Mouse (Mus musculus) adrenal gland, adult 2 months (tissue): ENCODE measurements around the gene Fads2. TPM values are rescaled to one million over a fixed set of nuclear protein-coding genes. Genes with fewer than 3 reads are reported as not detected.

Experiments used
- DNase-seq: peaks from one replicate; pipeline ENCODE4 v3.0.0; 2021
- polyA plus RNA-seq: library from polyadenylated mRNA; depleted of rRNA; stranded (reverse); fragments of >200 nt; gene quantifications from 2 replicates; pipeline ENCODE4 v1.2.3, GENCODE M21; 2012; rRNA removed
- total RNA-seq, 2 experiments: library from RNA; stranded (reverse); gene quantifications; 2 replicates each; pipeline ENCODE4 v1.2.3; 2021

Gene Fads2
- total and polyA plus RNA-seq, 3 experiments = 1,349 to 1,677 (median 1,573) TPM

DNA sequence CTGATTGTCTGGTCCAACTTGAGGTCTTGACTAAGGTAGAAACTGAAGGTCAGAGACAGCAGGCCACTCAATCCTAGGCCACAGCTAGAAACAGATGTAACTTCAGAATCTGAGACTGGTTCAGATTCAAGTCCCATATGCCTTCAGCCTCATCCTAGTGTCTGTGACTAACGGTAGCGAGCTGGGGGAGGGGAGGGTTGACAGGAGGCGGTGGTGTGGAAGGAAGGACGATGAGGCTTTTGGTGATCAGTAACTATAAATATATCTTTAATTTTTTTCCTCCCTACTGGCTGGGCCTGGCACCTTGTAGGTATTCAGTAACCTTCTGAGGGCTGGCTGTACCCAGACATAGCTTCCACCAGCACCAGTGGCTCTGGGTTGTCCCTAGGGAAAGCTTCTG lies 86.1 kb downstream of the Fads2 start:
- no peak for DNase-seq

DNA sequence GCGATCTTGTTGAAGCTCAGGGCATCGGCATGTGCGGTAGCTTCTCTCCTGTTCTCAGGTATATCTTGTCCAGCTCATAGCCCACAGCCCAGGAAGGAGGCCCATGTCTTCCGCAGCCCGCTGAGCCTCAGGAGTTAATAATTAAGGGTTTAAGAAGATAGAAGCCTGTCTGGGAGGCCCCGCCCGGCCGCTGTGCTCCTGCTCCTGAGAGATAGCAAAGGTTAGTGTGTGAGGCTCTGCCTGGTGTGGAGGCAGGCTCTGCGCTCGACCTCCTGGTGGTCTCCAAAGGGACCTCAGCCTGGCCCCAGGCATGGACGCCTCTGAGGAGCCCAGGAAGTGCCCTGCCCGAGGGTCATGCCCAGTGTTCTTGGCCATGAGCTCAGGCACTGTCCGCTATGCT lies 86.7 kb downstream of the Fads2 start:
- DNase-seq = no peak

- no peak for DNase-seq
Measured at GRCm38 (mm10) chr19:10013913-10014312, 87.6 kb downstream of the Fads2 start.

- no peak for DNase-seq
Measured at GRCm38 (mm10) chr19:10013348-10013747, 88.2 kb downstream of the Fads2 start.

DNA sequence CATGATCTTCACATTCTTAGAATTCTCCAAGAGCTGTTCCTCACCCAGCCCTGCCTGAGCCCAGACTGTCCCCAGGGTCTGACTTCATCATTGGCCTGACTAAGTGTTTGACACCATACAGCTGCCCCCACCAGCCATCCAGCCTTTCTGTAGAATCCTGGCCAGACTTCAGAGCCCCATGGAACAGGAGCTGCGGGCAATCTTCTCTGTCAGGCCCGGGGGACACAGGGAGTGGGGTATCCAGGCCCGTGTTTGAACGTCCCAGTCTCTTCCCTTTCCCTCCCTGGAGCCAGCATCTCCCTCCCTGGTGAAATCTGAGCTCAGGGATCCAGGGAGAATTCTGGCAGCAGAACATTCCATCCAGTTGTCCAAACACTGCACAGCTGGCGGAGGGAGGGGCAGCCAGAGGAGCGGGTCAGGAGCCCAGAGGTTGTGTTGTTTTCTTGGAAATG lies 88.7 kb downstream of the Fads2 start:
- DNase-seq = no peak

Other genes with a start within 250 kb of the Fads2 start
- gene Incenp, start 202.2 kb downstream of the Fads2 start, total RNA-seq = 10 to 100 TPM in 1 of 2 experiments, 1 to 10 TPM in 1; 9.4 to 11.1 TPM
- gene Incenp, start 202.2 kb downstream of the Fads2 start, polyA plus RNA-seq = 4.1 and 5.1 TPM in 2 replicates
- gene Fth1, start 121.1 kb downstream of the Fads2 start, total RNA-seq = 1,000 to 10,000 TPM; 3,718 to 3,915 TPM
- 39,639 and 47,224 TPM in 2 replicates for gene Fth1, start 121.1 kb downstream of the Fads2 start, polyA plus RNA-seq
- under 1 TPM; 0.17 to 0.62 TPM for gene Best1, start 100.1 kb downstream of the Fads2 start, total RNA-seq
- gene Best1, start 100.1 kb downstream of the Fads2 start, polyA plus RNA-seq = 0.16 and 0.46 TPM in 2 replicates
- 10 to 100 TPM in 1 of 2 experiments, 1 to 10 TPM in 1; 4.1 to 10.3 TPM for gene Rab3il1, start 100.1 kb downstream of the Fads2 start, total RNA-seq
- gene Rab3il1, start 100.1 kb downstream of the Fads2 start, polyA plus RNA-seq = 9.1 and 9.4 TPM in 2 replicates
- gene Fads3, start 60.2 kb downstream of the Fads2 start, total RNA-seq = 10 to 100 TPM; 13.3 to 17.6 TPM
- gene Fads3, start 60.2 kb downstream of the Fads2 start, polyA plus RNA-seq = 57.7 and 61.3 TPM in 2 replicates
- 1,000 to 10,000 TPM in 1 of 2 experiments, 100 to 1,000 TPM in 1; 745 to 1,239 TPM for gene Fads1, start 81.1 kb upstream of the Fads2 start, total RNA-seq
- gene Fads1, start 81.1 kb upstream of the Fads2 start, polyA plus RNA-seq = 203 and 332 TPM in 2 replicates
- 100 to 1,000 TPM; 180 to 185 TPM for gene Tmem258, start 102.3 kb upstream of the Fads2 start, total RNA-seq
- 81.8 and 98.2 TPM in 2 replicates for gene Tmem258, start 102.3 kb upstream of the Fads2 start, polyA plus RNA-seq
- 10 to 100 TPM in 1 of 2 experiments, 1 to 10 TPM in 1; 8.6 to 10.9 TPM for gene Fen1, start 102.4 kb upstream of the Fads2 start, total RNA-seq
- 4.6 and 7.0 TPM in 2 replicates for gene Fen1, start 102.4 kb upstream of the Fads2 start, polyA plus RNA-seq
- 1 to 10 TPM; 2.3 to 2.7 TPM for gene Myrf, start 139.0 kb upstream of the Fads2 start, total RNA-seq
- gene Myrf, start 139.0 kb upstream of the Fads2 start, polyA plus RNA-seq = 2.5 and 3.1 TPM in 2 replicates
- 1 to 10 TPM; 6.5 to 6.8 TPM for gene Dagla, start 203.1 kb upstream of the Fads2 start, total RNA-seq
- 8.9 and 10.2 TPM in 2 replicates for gene Dagla, start 203.1 kb upstream of the Fads2 start, polyA plus RNA-seq